Mouse (Mus musculus) CD4-positive naive resting alpha-beta T cell, adult 76 days (primary cell): ENCODE measurements around the gene Map3k7. TPM values are rescaled to one million over a fixed set of nuclear protein-coding genes. Genes with fewer than 3 reads are reported as not detected.

Experiments
- total RNA-seq: library from RNA; stranded (reverse); gene quantifications from one replicate; pipeline ENCODE4 v1.2.4, GENCODE M21; 2023

The Map3k7 gene
- 48.2 TPM for total RNA-seq

GRCm38 (mm10) chr4:31963354-31964193 is at the start of gene Map3k7:
Gene Map3k7 (plus strand): TSS chr4:31964097.

